Mouse (Mus musculus): ENCODE results near the gene Asap3.
A peak's percentile ranks its signal among the peaks of the same experiment; 100 is the strongest.

DNA sequence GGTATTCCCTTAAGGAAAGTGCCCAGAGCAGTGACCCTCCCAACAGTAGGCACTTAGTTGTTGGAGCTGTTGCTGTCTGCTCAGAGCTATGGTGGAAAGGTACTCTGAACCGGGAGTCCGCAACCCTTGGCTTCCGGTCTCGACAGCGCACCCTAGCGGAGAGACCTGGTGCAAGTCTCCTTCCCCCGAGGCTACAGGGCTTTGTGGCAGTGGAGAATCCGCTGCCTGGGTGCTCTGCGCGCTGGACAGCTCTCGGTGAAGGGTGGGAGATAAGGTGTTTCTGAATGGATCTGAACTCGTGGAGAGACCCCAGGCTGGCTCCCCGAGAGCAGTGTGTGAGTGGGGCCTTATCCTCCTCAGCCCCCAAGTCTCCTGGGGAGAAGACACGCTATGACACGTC is 26.2 kb upstream of the Asap3 start:
- TF ChIP-seq MAX (IDR thresholded peaks at IDR 0.05) (no peak), CTCF (IDR thresholded peaks at IDR 0.05; ENCODE audit: control insufficient read depth, insufficient read depth, insufficient read length) (peak; percentile 46), USF1 (IDR thresholded peaks at IDR 0.05; ENCODE audit: low read depth) (no peak), MYOD1 (IDR thresholded peaks at IDR 0.05; ENCODE audit: control insufficient read depth, insufficient read length, low read depth) (no peak)

Measured in C2C12 (cell line).